Mouse (Mus musculus) E14TG2a.4 (cell line): ENCODE measurements around the gene Ptprm.

Experiments used
- CTCF ChIP-seq: conservative IDR thresholded peaks from 2 replicates; pipeline ENCODE4 v1.5.1; 2014; ENCODE audit warnings: low read length
- NANOG ChIP-seq: IDR thresholded peaks from 2 replicates; pipeline ENCODE4 v1.6.1; 2014; ENCODE audit warnings: borderline replicate concordance, low read length, mixed read lengths

GRCm38 (mm10) chr17:67260016-67260415 lies 94.2 kb downstream of the Ptprm start:
- no peak for TF ChIP-seq CTCF
- TF ChIP-seq NANOG, result no peak
